Mouse (Mus musculus) brain, embryonic 14.5 days (tissue): ENCODE data around the gene Nmnat3.

ENCODE experiments used
- CTCF ChIP-seq: fragments of 200-500 bp; IDR thresholded peaks from 2 replicates; pipeline ENCODE4 v1.5.1; 2012; ENCODE audit warnings: inconsistent platforms, mild to moderate bottlenecking, moderate library complexity, borderline replicate concordance; ENCODE audit not compliant: insufficient read depth, insufficient read length; ENCODE audit errors: extremely low read depth
- POLR2A ChIP-seq: fragments of 200-500 bp; IDR thresholded peaks from 2 replicates; pipeline ENCODE4 v1.6.1; 2012; ENCODE audit warnings: mild to moderate bottlenecking, inconsistent platforms, borderline replicate concordance; ENCODE audit not compliant: poor library complexity, insufficient read depth, insufficient read length, severe bottlenecking; ENCODE audit errors: extremely low read depth

GRCm38 (mm10) chr9:98439091-98439490 lies 151.9 kb downstream of the Nmnat3 start:
- no peak for TF ChIP-seq CTCF
- no peak for TF ChIP-seq POLR2A
